Mouse (Mus musculus) thymus, postnatal 36 days (tissue): ENCODE results near the gene Nip7.
A peak's percentile ranks its signal among the peaks of the same experiment; 100 is the strongest.
"Not testable (repeated sequence)": the region's sequence is repeated elsewhere in the genome, so short reads cannot be mapped to it uniquely, and the experiment has no call there.

Source experiments
- DNase-seq, 2 experiments: peaks; one replicate each; pipeline ENCODE4 v3.0.0; 2022; ENCODE audit warnings: mixed read lengths in 2 of 2

Nip7 gene

GRCm38 (mm10) chr8:107073706-107074105, 17.0 kb downstream of the Nip7 start:
- DNase-seq = no peak

GRCm38 (mm10) chr8:107074128-107074527, 17.5 kb downstream of the Nip7 start:
- no peak for DNase-seq

- DNase-seq = no peak
These were observed 19.7 kb downstream of the Nip7 start for GRCm38 (mm10) chr8:107076239-107076888.

- DNase-seq = peak; percentile 22 to 30
These were observed 28.7 kb downstream of the Nip7 start for GRCm38 (mm10) chr8:107085358-107085757.

GRCm38 (mm10) chr8:107086018-107086417, 29.3 kb downstream of the Nip7 start:
- no peak for DNase-seq

- no peak for DNase-seq
These were observed 31.9 kb downstream of the Nip7 start for GRCm38 (mm10) chr8:107088526-107089063.

- no peak for DNase-seq
These were observed 33.9 kb downstream of the Nip7 start for GRCm38 (mm10) chr8:107090531-107090930.

- no peak for DNase-seq
These were observed 39.2 kb downstream of the Nip7 start for GRCm38 (mm10) chr8:107095717-107096365.

GRCm38 (mm10) chr8:107096366-107097036, 39.8 kb downstream of the Nip7 start, which contains the start of gene Terf2:
Terf2 (minus strand) TSS chr8:107096547.
- peak; percentile 88 to 93 for DNase-seq

- no peak for DNase-seq
These were observed 44.0 kb downstream of the Nip7 start for GRCm38 (mm10) chr8:107100635-107101034.

- peak; percentile 67 to 73 for DNase-seq
These were observed 47.9 kb downstream of the Nip7 start for GRCm38 (mm10) chr8:107104547-107104946.

GRCm38 (mm10) chr8:107108089-107108488, 51.4 kb downstream of the Nip7 start:
- not testable (repeated sequence) for DNase-seq

- DNase-seq = no peak
These were observed 52.5 kb downstream of the Nip7 start for GRCm38 (mm10) chr8:107108978-107109720.

GRCm38 (mm10) chr8:107109816-107110435, 53.2 kb downstream of the Nip7 start:
- DNase-seq = no peak
